In genomic region chr10:30600542-30600966, GRCm38 (mm10) we compare ENCODE assay signal across 8 mouse cellular contexts. TPM values are rescaled to one million over a fixed set of nuclear protein-coding genes. Genes with fewer than 3 reads are reported as not detected.
DNase-seq lines count a peak whose midpoint lies in the region; ATAC-seq and TF ChIP-seq lines count a peak whose summit lies in the region.

Gene Trmt11 (minus strand): TSS chr10:30600749.

- H3K4me1 ChIP-seq in heart, embryonic 11.5 days (ENCODE audit: control insufficient read depth, insufficient read depth, low read length) = no peaks in the 10 kb centered on the region
- 0 out of 2 replicates have a peak, but pooled peaks cover 4% of the 10 kb centered on the region for H3K4me1 ChIP-seq in kidney, postnatal 0 days (replicated peaks; ENCODE audit: insufficient read depth, low read length)
- H3K4me1 ChIP-seq in liver, embryonic 11.5 days (replicated peaks; ENCODE audit: control insufficient read depth, insufficient read depth, low read length) = peaks cover 7% of the 10 kb centered on the region
- peaks cover 5% of the 10 kb centered on the region; the same call in 1 of the 2 replicates for H3K4me1 ChIP-seq in stomach, embryonic 14.5 days (ENCODE audit: control insufficient read depth, insufficient read depth, low read length)

- peak within 1 kb of the TSS; percentile 76 for H3K9ac ChIP-seq in heart, embryonic 11.5 days (ENCODE audit: low read depth, low read length)
- H3K9ac ChIP-seq in kidney, postnatal 0 days (ENCODE audit: low read depth, low read length) = peak within 1 kb of the TSS; percentile 83
- peak within 1 kb of the TSS; percentile 85 for H3K9ac ChIP-seq in liver, embryonic 11.5 days (ENCODE audit: low read depth, low read length)
- H3K9ac ChIP-seq in stomach, embryonic 14.5 days (replicated peaks; ENCODE audit: low read depth, low read length) = peak within 1 kb of the TSS; percentile 80

- peak; percentile 71 to 75 for DNase-seq in B cell, adult 2 months
- DNase-seq in brain, adult 2 months (ENCODE audit: low read depth, low spot score) = peak; percentile 95
- peak; percentile 96 for DNase-seq in kidney, postnatal 0 days (ENCODE audit: low spot score)
- DNase-seq in liver, embryonic 11.5 days (ENCODE audit: low spot score) = peak; percentile 88
- DNase-seq in naive thymus-derived CD4-positive, alpha-beta T cell, adult 2 months (ENCODE audit: low read depth) = peak; percentile 80

- peak within 1 kb of the TSS; percentile 84 for H3K4me3 ChIP-seq in heart, embryonic 11.5 days (ENCODE audit: low read depth, low read length)
- H3K4me3 ChIP-seq in kidney, postnatal 0 days (replicated peaks; ENCODE audit: low read depth, low read length) = peak within 1 kb of the TSS; percentile 92
- H3K4me3 ChIP-seq in liver, embryonic 11.5 days (ENCODE audit: low read depth, low read length) = peak within 1 kb of the TSS; percentile 84
- H3K4me3 ChIP-seq in stomach, embryonic 14.5 days (ENCODE audit: low read depth, low read length) = peak within 1 kb of the TSS; percentile 84

- no peak for TF ChIP-seq CTCF in kidney, postnatal 0 days (IDR thresholded peaks at IDR 0.05; ENCODE audit: low read depth)

- H3K27ac ChIP-seq in heart, embryonic 11.5 days (ENCODE audit: low read depth, low read length) = peak within 1 kb of the TSS; percentile 63
- peak within 1 kb of the TSS; percentile 86 for H3K27ac ChIP-seq in kidney, postnatal 0 days
- peak within 1 kb of the TSS; percentile 79 for H3K27ac ChIP-seq in liver, embryonic 11.5 days (ENCODE audit: low read depth, low read length)
- peak within 1 kb of the TSS; percentile 86 for H3K27ac ChIP-seq in stomach, embryonic 14.5 days (ENCODE audit: low read length)

- H3K36me3 ChIP-seq in heart, embryonic 11.5 days (ENCODE audit: control insufficient read depth, insufficient read depth, low read length) = peaks cover 7% of the 10 kb centered on the region
- 0 out of 2 replicates have a peak, but pooled peaks cover 13% of the 10 kb centered on the region for H3K36me3 ChIP-seq in kidney, postnatal 0 days (ENCODE audit: insufficient read depth, low read length)
- 0 out of 2 replicates have a peak, but pooled peaks cover 4% of the 10 kb centered on the region for H3K36me3 ChIP-seq in liver, embryonic 11.5 days (ENCODE audit: control insufficient read depth, insufficient read depth, low read length)
- peaks cover 12% of the 10 kb centered on the region for H3K36me3 ChIP-seq in stomach, embryonic 14.5 days (ENCODE audit: control insufficient read depth, insufficient read depth, low read length)

- peak within 1 kb of the TSS; percentile 89 for H3K4me2 ChIP-seq in heart, embryonic 11.5 days
- peak within 1 kb of the TSS; percentile 84 for H3K4me2 ChIP-seq in kidney, postnatal 0 days (ENCODE audit: low read length)
- peak within 1 kb of the TSS; percentile 73 for H3K4me2 ChIP-seq in liver, embryonic 11.5 days
- H3K4me2 ChIP-seq in stomach, embryonic 14.5 days (replicated peaks; ENCODE audit: low read depth, low read length) = peak within 1 kb of the TSS; percentile 59

- peak; percentile 99 for ATAC-seq in erythroblast, adult 5-6 weeks (replicated peaks; ENCODE audit: low FRiP score, poor library complexity, severe bottlenecking)
- peak; percentile 95 for ATAC-seq in heart, embryonic 11.5 days (replicated peaks; ENCODE audit: insufficient number of reproducible peaks, low FRiP score, low TSS enrichment)
- ATAC-seq in kidney, postnatal 0 days (replicated peaks; ENCODE audit: low FRiP score, low read depth) = peak; percentile 96
- peak; percentile 94 for ATAC-seq in liver, embryonic 11.5 days (replicated peaks; ENCODE audit: low FRiP score)
- peak; percentile 95 for ATAC-seq in stomach, embryonic 14.5 days (ENCODE audit: insufficient number of reproducible peaks, insufficient read depth, low FRiP score, low read depth)

- H3K9me3 ChIP-seq in heart, embryonic 11.5 days (replicated peaks; ENCODE audit: control insufficient read depth, low read length) = no peaks in the 10 kb centered on the region
- H3K9me3 ChIP-seq in kidney, postnatal 0 days (replicated peaks; ENCODE audit: low read length) = no peaks in the 10 kb centered on the region
- no peaks in the 10 kb centered on the region for H3K9me3 ChIP-seq in liver, embryonic 11.5 days (ENCODE audit: control insufficient read depth, low read length)
- no peaks in the 10 kb centered on the region for H3K9me3 ChIP-seq in stomach, embryonic 14.5 days (ENCODE audit: control insufficient read depth, low read depth, low read length)

- H3K27me3 ChIP-seq in heart, embryonic 11.5 days (ENCODE audit: control insufficient read depth, insufficient read depth, low read length) = no peaks in the 10 kb centered on the region
- H3K27me3 ChIP-seq in kidney, postnatal 0 days (ENCODE audit: insufficient read depth, low read length) = no peaks in the 10 kb centered on the region
- no peaks in the 10 kb centered on the region for H3K27me3 ChIP-seq in liver, embryonic 11.5 days (replicated peaks; ENCODE audit: control insufficient read depth, insufficient read depth, low read length)
- H3K27me3 ChIP-seq in stomach, embryonic 14.5 days (ENCODE audit: control insufficient read depth, insufficient read depth, low read length) = no peaks in the 10 kb centered on the region

- under 1% methylated on average over 28 of the region's 28 CpGs for WGBS in heart, embryonic 11.5 days (ENCODE audit: insufficient replicate concordance)
- under 1% methylated on average over 27 of the region's 28 CpGs for WGBS in kidney, postnatal 0 days
- under 1% methylated on average over 24 of the region's 28 CpGs for WGBS in liver, embryonic 11.5 days
- WGBS in stomach, embryonic 14.5 days = under 1% methylated on average over 27 of the region's 28 CpGs

RNA-seq across cellular contexts. Expression of gene Trmt11, which starts in this region (rescaled TPM):
- 9.6 and 13.8 TPM in 2 replicates for total RNA-seq in erythroblast, adult 5-6 weeks (2015; ENCODE audit: low replicate concordance)
- 6.3 and 12.4 TPM in 2 replicates for total RNA-seq in erythroblast, adult 5-6 weeks (2017; ENCODE audit: low replicate concordance)
- 20.7 and 21.8 TPM in 2 replicates for polyA plus RNA-seq in heart, embryonic 11.5 days (2014; fragmentation: Nextera tagmentation; extraction: Ambion mirVana)
- polyA plus RNA-seq in kidney, postnatal 0 days (2015; fragmentation: Nextera tagmentation; extraction: Ambion mirVana) = 23.5 and 24.3 TPM in 2 replicates
- polyA plus RNA-seq in liver, embryonic 11.5 days (2014; fragmentation: Nextera tagmentation; extraction: Ambion mirVana) = 38.3 and 40.9 TPM in 2 replicates
- 33.4 and 33.7 TPM in 2 replicates for polyA plus RNA-seq in stomach, embryonic 14.5 days (2014; fragmentation: Nextera tagmentation; extraction: Ambion mirVana)

Comparison
In these comparisons a context has a peak if more than half of its experiments do, and no peak if none do; other contexts are left out.
1. Peak in every context shown above with its lines: DNase-seq, ATAC-seq, H3K4me3 ChIP-seq and H3K27ac ChIP-seq.